Mouse (Mus musculus) neural tube, postnatal 0 days (tissue): ENCODE results near the gene Tshb. TPM values are rescaled to one million over a fixed set of nuclear protein-coding genes. Genes with fewer than 3 reads are reported as not detected.

Experiments
- polyA plus RNA-seq: library from polyadenylated mRNA; unstranded; fragments of >200 nt; fragmentation: Nextera tagmentation; extraction: Ambion mirVana; gene quantifications from 2 replicates; pipeline ENCODE4 v1.2.1, GENCODE M21; 2015

Tshb gene
- 0.37 and 0.46 TPM in 2 replicates for polyA plus RNA-seq

GRCm38 (mm10) chr3:102782618-102783017, at the start of gene Tshb:
Gene Tshb, minus strand, starts transcription at chr3:102782718.

DNA sequence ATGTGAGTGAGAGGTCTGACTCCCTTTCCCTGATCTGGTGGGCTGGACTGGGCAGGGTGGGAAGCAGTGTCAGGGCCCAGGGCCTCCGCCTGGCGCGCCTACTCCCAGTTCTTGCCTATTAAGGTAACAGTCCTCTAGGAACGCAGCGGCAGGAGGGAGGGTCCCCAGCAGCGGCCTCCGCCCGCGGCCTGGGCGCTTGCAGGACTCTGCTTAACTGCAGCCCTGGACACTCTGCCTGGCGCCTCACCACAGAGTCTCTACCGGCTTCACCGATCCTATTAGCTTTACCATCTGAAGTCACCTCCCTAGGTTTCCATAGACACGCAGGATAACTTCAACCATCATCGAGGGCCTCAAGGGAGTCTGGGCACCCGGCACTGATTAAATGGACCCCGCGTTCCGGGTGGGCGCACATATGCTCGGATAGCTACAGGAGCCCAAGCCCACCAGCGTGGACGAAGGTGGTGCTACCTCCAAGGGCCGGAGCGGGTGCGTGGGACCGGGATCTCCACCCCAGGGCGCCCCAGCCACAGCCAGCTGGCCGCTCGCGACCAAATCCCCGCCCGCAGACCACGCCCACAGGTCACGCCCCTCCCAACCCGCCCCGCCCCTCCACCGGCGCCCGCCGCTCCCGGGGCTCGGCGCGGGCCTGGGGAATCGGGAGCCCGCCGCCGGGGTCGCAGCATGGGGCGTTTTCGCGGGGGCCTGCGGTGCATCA, 48.0 kb downstream of the Tshb start, which contains the start of gene Tspan2:
Gene Tspan2 (plus strand): TSS at position 217 of the 718 bp plus-strand sequence.

Other genes starting within 250 kb of the Tshb start
- 22.2 and 25.4 TPM in 2 replicates for gene Tspan2, start 48.2 kb downstream of the Tshb start, polyA plus RNA-seq
- gene Sycp1, start 153.4 kb upstream of the Tshb start, polyA plus RNA-seq: not detected in 2 replicates
- not detected in 2 replicates for gene Nr1h5, start 181.4 kb upstream of the Tshb start, polyA plus RNA-seq
- 47.1 and 54.4 TPM in 2 replicates for gene Sike1, start 213.0 kb upstream of the Tshb start, polyA plus RNA-seq
- gene Csde1, start 237.7 kb upstream of the Tshb start, polyA plus RNA-seq: 200 and 214 TPM in 2 replicates